Mouse (Mus musculus): ENCODE data around the gene Ralgps2. TPM values are rescaled to one million over a fixed set of nuclear protein-coding genes. Genes with fewer than 3 reads are reported as not detected.

Ralgps2 gene
- polyA plus RNA-seq, 1 experiment from 2014 or later: 99.5 TPM

GRCm38 (mm10) chr1:156891561-156891960 lies 47.9 kb downstream of the Ralgps2 start:
- H3K36me3 ChIP-seq (ENCODE audit: control insufficient read depth, insufficient read depth, low read length): peaks cover 7% of the 10 kb centered on the region
- ATAC-seq (ENCODE audit: low read depth): no peak
- H3K9me3 ChIP-seq (ENCODE audit: control insufficient read depth, low read length): no peaks in the 10 kb centered on the region
- H3K4me3 ChIP-seq (ENCODE audit: low read depth, low read length): no peak overlapping the region
- no peaks in the 10 kb centered on the region for H3K27me3 ChIP-seq (ENCODE audit: control insufficient read depth, insufficient read depth, low read length)
- no peak overlapping the region for H3K9ac ChIP-seq (replicated peaks; ENCODE audit: low read depth, low read length)
- H3K27ac ChIP-seq (ENCODE audit: low read depth, low read length): no peak overlapping the region
- no peaks in the 10 kb centered on the region for H3K4me1 ChIP-seq (ENCODE audit: control insufficient read depth, insufficient read depth, low read length)
- 93% methylated on average over 4 of the region's 4 CpGs for WGBS
- no peak overlapping the region for H3K4me2 ChIP-seq (ENCODE audit: low read depth, low read length)

GRCm38 (mm10) chr1:156888830-156889229 lies 50.6 kb downstream of the Ralgps2 start:
- Histone ChIP-seq H3K36me3 (ENCODE audit: control insufficient read depth, insufficient read depth, low read length) (peaks cover 7% of the 10 kb centered on the region), H3K4me1 (ENCODE audit: control insufficient read depth, insufficient read depth, low read length) (no peaks in the 10 kb centered on the region), H3K9ac (replicated peaks; ENCODE audit: low read depth, low read length) (no peak overlapping the region), H3K27me3 (ENCODE audit: control insufficient read depth, insufficient read depth, low read length) (no peaks in the 10 kb centered on the region), H3K4me2 (ENCODE audit: low read depth, low read length) (no peak overlapping the region), H3K4me3 (ENCODE audit: low read depth, low read length) (no peak overlapping the region), H3K27ac (ENCODE audit: low read depth, low read length) (no peak overlapping the region), H3K9me3 (ENCODE audit: control insufficient read depth, low read length) (no peaks in the 10 kb centered on the region)
- WGBS: 89% methylated on average over 4 of the region's 4 CpGs
- no peak for ATAC-seq (ENCODE audit: low read depth)

DNA sequence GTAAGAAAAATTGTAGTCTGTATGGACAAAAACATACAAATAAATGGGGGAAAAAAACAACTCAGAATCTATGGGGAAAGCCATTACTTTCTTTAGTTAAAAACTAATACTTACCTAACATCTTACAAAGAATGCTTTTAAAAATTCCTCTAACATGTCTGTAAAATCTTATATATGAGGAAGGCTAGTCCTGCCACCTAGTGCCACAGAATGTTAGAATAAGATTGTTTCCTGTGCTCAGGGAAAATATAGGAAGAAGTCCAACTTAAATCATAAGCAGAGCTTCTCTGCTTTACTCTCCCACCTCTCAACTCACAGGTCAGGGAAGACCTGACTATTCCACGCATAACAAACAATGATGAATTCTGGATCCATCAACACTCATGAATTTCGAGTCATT lies 53.5 kb downstream of the Ralgps2 start:
- H3K36me3 ChIP-seq (ENCODE audit: control insufficient read depth, insufficient read depth, low read length): peaks cover 19% of the 10 kb centered on the region
- 88% methylated on average over 2 of the region's 2 CpGs for WGBS
- ATAC-seq (ENCODE audit: low read depth): no peak

DNA sequence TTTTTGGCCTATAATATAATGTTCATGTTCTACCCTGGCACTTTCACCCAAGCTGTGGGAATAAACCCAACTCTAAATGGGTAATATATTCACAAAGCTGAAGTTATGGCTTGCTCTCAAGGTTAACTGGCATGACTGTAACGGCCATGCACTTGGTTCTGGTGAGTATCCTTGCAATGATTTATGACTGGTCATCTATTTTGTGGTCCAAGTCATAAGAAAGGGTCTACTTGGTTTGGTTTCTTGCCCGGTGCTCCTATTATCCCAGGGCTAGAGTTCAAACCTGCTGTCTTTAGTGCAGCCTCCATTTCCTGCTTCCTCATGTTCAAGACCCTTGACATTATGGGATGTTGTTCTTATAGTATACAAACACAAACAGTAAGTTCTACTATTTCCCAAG lies 54.6 kb downstream of the Ralgps2 start:
- H3K9me3 ChIP-seq (ENCODE audit: control insufficient read depth, low read length): no peaks in the 10 kb centered on the region

More for the DNA sequence above, 53.5 kb downstream of the Ralgps2 start:
- Histone ChIP-seq H3K9me3 (ENCODE audit: control insufficient read depth, low read length) (no peaks in the 10 kb centered on the region), H3K9ac (replicated peaks; ENCODE audit: low read depth, low read length) (no peak overlapping the region), H3K4me1 (ENCODE audit: control insufficient read depth, insufficient read depth, low read length) (no peaks in the 10 kb centered on the region), H3K27me3 (ENCODE audit: control insufficient read depth, insufficient read depth, low read length) (no peaks in the 10 kb centered on the region), H3K27ac (ENCODE audit: low read depth, low read length) (no peak overlapping the region), H3K4me2 (ENCODE audit: low read depth, low read length) (no peak overlapping the region), H3K4me3 (ENCODE audit: low read depth, low read length) (no peak overlapping the region)

GRCm38 (mm10) chr1:156870616-156871015 lies 68.8 kb downstream of the Ralgps2 start:
- no peak overlapping the region for H3K4me2 ChIP-seq (ENCODE audit: low read depth, low read length)
- H3K27ac ChIP-seq (ENCODE audit: low read depth, low read length): no peak overlapping the region
- H3K4me3 ChIP-seq (ENCODE audit: low read depth, low read length): no peak overlapping the region
- H3K36me3 ChIP-seq (ENCODE audit: control insufficient read depth, insufficient read depth, low read length): no peaks in the 10 kb centered on the region
- H3K9me3 ChIP-seq (ENCODE audit: control insufficient read depth, low read length): no peaks in the 10 kb centered on the region
- WGBS: 93% methylated on average over 4 of the region's 4 CpGs
- no peaks in the 10 kb centered on the region for H3K27me3 ChIP-seq (ENCODE audit: control insufficient read depth, insufficient read depth, low read length)
- no peak overlapping the region for H3K9ac ChIP-seq (replicated peaks; ENCODE audit: low read depth, low read length)
- no peak for ATAC-seq (ENCODE audit: low read depth)
- no peaks in the 10 kb centered on the region for H3K4me1 ChIP-seq (ENCODE audit: control insufficient read depth, insufficient read depth, low read length)

More for the DNA sequence above, 54.6 kb downstream of the Ralgps2 start:
- no peak overlapping the region for H3K9ac ChIP-seq (replicated peaks; ENCODE audit: low read depth, low read length)
- no peak for ATAC-seq (ENCODE audit: low read depth)
- H3K27ac ChIP-seq (ENCODE audit: low read depth, low read length): no peak overlapping the region
- 53% methylated on average over 2 of the region's 2 CpGs for WGBS
- peaks cover 19% of the 10 kb centered on the region for H3K36me3 ChIP-seq (ENCODE audit: control insufficient read depth, insufficient read depth, low read length)
- H3K4me2 ChIP-seq (ENCODE audit: low read depth, low read length): no peak overlapping the region
- H3K4me1 ChIP-seq (ENCODE audit: control insufficient read depth, insufficient read depth, low read length): no peaks in the 10 kb centered on the region
- H3K27me3 ChIP-seq (ENCODE audit: control insufficient read depth, insufficient read depth, low read length): no peaks in the 10 kb centered on the region
- no peak overlapping the region for H3K4me3 ChIP-seq (ENCODE audit: low read depth, low read length)

GRCm38 (mm10) chr1:156870028-156870427 lies 69.4 kb downstream of the Ralgps2 start:
- H3K9ac ChIP-seq (replicated peaks; ENCODE audit: low read depth, low read length): no peak overlapping the region
- 94% methylated on average over 5 of the region's 5 CpGs for WGBS
- no peak overlapping the region for H3K4me3 ChIP-seq (ENCODE audit: low read depth, low read length)

GRCm38 (mm10) chr1:156864240-156864639 lies 75.2 kb downstream of the Ralgps2 start:
- H3K9ac ChIP-seq (replicated peaks; ENCODE audit: low read depth, low read length): no peak overlapping the region
- H3K4me2 ChIP-seq (ENCODE audit: low read depth, low read length): no peak overlapping the region
- no peak overlapping the region for H3K27ac ChIP-seq (ENCODE audit: low read depth, low read length)
- WGBS: 39% methylated on average over 3 of the region's 3 CpGs
- no peaks in the 10 kb centered on the region for H3K9me3 ChIP-seq (ENCODE audit: control insufficient read depth, low read length)
- no peaks in the 10 kb centered on the region for H3K36me3 ChIP-seq (ENCODE audit: control insufficient read depth, insufficient read depth, low read length)
- H3K27me3 ChIP-seq (ENCODE audit: control insufficient read depth, insufficient read depth, low read length): no peaks in the 10 kb centered on the region
- ATAC-seq (ENCODE audit: low read depth): no peak
- no peaks in the 10 kb centered on the region for H3K4me1 ChIP-seq (ENCODE audit: control insufficient read depth, insufficient read depth, low read length)
- H3K4me3 ChIP-seq (ENCODE audit: low read depth, low read length): no peak overlapping the region

More at GRCm38 (mm10) chr1:156870028-156870427, 69.4 kb downstream of the Ralgps2 start:
- H3K9me3 ChIP-seq (ENCODE audit: control insufficient read depth, low read length): no peaks in the 10 kb centered on the region
- H3K4me2 ChIP-seq (ENCODE audit: low read depth, low read length): no peak overlapping the region
- H3K27ac ChIP-seq (ENCODE audit: low read depth, low read length): no peak overlapping the region
- H3K4me1 ChIP-seq (ENCODE audit: control insufficient read depth, insufficient read depth, low read length): no peaks in the 10 kb centered on the region
- no peak for ATAC-seq (ENCODE audit: low read depth)
- no peaks in the 10 kb centered on the region for H3K27me3 ChIP-seq (ENCODE audit: control insufficient read depth, insufficient read depth, low read length)
- H3K36me3 ChIP-seq (ENCODE audit: control insufficient read depth, insufficient read depth, low read length): no peaks in the 10 kb centered on the region

DNA sequence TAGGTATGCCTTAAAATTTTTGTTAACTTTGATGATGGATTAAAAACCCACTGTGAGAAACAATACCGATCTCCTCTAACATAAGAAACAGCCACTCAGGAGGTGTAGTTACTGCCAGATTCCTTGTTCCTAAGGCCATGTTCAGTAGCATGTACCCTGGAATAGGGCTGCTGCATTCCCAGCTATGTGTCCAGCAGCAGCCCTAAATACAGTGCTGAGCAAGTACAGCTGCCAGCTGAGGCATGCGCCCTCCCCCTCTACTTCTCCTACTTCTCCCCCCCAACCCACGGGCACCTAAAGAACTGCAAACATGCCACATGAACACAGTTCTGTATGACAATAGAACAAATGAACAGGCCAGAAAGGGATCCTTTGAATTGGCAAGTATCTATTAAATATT lies 75.7 kb downstream of the Ralgps2 start:
- Histone ChIP-seq H3K4me3 (ENCODE audit: low read depth, low read length) (no peak overlapping the region), H3K27ac (ENCODE audit: low read depth, low read length) (no peak overlapping the region), H3K4me1 (ENCODE audit: control insufficient read depth, insufficient read depth, low read length) (no peaks in the 10 kb centered on the region), H3K9ac (replicated peaks; ENCODE audit: low read depth, low read length) (no peak overlapping the region), H3K4me2 (ENCODE audit: low read depth, low read length) (no peak overlapping the region), H3K27me3 (ENCODE audit: control insufficient read depth, insufficient read depth, low read length) (no peaks in the 10 kb centered on the region), H3K36me3 (ENCODE audit: control insufficient read depth, insufficient read depth, low read length) (no peaks in the 10 kb centered on the region), H3K9me3 (ENCODE audit: control insufficient read depth, low read length) (no peaks in the 10 kb centered on the region)
- no peak for ATAC-seq (ENCODE audit: low read depth)
- WGBS: 58% methylated on average over 3 of the region's 3 CpGs

GRCm38 (mm10) chr1:156861475-156862043 lies 77.9 kb downstream of the Ralgps2 start:
- WGBS: 37% methylated on average over 4 of the region's 4 CpGs
- H3K36me3 ChIP-seq (ENCODE audit: control insufficient read depth, insufficient read depth, low read length): no peaks in the 10 kb centered on the region
- no peak overlapping the region for H3K4me2 ChIP-seq (ENCODE audit: low read depth, low read length)
- H3K27ac ChIP-seq (ENCODE audit: low read depth, low read length): no peak overlapping the region
- H3K9ac ChIP-seq (replicated peaks; ENCODE audit: low read depth, low read length): no peak overlapping the region
- ATAC-seq (ENCODE audit: low read depth): no peak
- H3K9me3 ChIP-seq (ENCODE audit: control insufficient read depth, low read length): no peaks in the 10 kb centered on the region
- H3K4me3 ChIP-seq (ENCODE audit: low read depth, low read length): no peak overlapping the region
- H3K27me3 ChIP-seq (ENCODE audit: control insufficient read depth, insufficient read depth, low read length): no peaks in the 10 kb centered on the region
- no peaks in the 10 kb centered on the region for H3K4me1 ChIP-seq (ENCODE audit: control insufficient read depth, insufficient read depth, low read length)

Measured in neural tube, embryonic 14.5 days (tissue).